Mouse (Mus musculus) lung, adult 18-20 months (tissue): ENCODE results near the gene Hoxd4.

ENCODE experiments used
- DNase-seq, 2 experiments: peaks; one replicate each; pipeline ENCODE4 v3.0.0; 2022; ENCODE audit warnings: mixed read lengths in 2 of 2

Gene Hoxd4

DNA sequence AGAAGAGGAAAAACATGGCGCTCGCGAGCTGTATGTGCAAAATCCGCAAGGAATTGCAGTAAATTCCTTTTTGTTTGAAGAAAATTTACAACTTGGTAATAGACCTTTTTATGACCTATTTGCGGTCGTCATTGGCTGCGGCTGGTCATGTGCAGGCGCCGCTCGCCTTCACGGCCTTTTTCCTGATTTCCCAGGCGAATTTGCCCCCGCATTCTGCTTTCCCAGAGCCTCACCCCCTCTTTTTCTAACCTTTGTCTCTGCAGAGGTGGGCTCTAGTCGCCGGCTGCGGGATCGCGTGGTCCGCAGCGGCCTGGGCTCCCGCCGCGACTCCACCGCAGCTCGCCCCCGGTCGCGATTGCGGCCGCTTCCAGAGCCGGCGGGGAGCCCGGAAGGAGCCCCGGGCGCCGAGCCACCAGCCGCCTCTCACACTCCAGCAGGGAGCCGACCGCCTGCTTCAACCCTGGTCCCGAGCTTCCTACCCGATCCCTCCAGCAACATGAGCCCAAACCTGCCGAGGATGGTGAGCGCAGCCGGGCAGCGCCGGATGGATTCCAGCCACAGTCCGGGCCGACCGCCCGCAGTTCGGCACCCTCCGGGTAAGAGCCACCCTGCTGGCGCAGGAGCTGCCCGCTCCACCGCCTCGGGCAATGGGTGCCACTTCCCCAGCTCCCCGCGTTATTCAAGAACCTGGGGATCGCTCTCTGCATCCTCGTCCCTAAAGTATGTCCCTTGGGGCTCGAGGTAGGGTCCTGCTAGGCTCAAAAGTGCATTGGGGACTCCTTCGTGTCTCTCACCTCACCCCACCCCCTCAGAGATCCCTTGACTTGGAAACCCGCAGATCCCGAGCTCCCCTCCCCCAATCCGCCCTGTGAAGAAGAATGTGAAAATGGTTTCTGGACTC lies at the start of gene Hoxd4, which contains the start of gene Hoxd3:
Hoxd4 (plus strand) TSS at position 209 of the 901 bp plus-strand sequence.
Hoxd3 (plus strand) TSS at position 207 of the 901 bp plus-strand sequence.
- DNase-seq, result no peak

DNA sequence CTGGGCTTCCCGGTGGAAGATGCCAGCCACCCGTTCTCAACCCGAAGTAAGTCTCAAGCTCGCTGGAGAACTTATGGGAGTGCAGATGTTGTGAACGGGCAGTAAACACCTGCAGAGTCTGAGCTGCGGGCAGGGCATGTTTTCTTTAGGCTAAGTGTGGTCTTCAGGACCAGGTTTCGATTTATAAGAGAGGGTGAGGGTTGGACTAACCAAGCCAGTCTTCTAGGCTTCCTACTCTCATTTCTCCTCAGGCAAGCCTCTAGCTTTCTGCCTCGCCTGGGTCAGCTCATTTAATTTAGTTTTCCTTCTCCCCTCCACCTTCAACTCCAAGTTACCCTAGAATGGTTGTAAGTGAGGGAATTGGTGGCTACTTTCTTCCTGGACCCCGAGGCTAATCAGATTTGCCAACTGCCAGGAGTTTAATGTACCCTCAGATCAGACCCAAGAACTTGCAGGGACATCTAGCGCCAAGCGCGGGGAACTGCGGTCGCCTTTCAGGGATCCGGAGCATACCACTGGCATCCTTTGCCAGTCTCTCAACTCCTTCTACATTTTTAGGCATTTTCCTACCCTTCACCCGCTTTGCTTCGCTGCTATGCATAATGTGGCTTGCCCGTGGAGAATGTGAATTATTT lies 48.3 kb upstream of the Hoxd4 start:
- DNase-seq, result peak in 1 of 2 experiments; percentile 34

DNA sequence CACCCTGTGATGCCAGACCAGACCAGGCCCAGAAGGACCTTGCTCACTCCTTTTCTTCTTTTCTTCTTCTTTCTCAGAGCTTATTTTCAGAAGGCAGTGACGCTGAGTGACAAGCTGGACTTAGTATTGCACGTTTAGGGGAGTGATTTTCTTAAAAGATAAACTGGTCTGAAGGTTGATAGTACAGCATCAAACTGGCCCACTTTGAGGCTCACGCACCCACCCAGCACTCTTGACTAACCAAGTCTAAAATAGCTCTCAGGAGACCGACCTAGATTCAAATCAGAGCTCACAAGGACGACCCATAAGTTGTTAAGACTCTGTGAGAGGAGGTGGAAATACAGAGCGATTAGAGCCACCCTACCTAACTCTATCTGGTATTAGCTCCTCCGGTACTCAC lies 45.3 kb upstream of the Hoxd4 start:
- DNase-seq, result no peak

DNA sequence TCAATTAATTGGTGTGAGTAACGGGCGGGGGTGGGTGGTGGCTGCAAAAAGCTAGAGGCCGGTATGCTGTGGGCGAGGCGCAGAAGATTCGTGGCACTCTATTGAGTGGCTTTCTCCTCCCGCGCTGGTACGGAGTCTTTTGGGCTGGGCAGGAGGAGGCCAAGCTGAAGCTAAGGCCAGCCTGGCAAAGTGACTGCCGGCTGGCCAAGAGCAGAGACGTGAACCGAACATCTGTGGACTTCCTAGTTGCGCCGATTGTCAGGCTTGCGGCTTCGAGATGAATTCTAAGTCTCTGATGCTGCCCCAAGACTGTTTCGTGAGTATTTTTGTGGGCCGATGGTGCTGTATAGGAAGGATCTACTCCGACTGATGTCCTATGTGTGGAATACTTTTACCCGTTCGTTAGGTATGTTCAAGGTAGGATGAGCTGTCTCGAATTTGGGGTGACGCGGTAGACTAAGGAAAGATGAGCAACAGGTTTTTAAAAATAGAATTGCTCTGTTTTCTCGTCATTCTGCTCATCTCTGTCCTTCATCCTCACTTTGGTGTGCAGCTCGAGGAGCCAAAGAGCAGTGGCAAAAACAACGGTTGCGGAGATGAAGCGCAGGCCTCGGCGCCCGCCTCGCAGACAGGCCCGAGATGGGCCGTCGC lies 44.4 kb upstream of the Hoxd4 start:
- DNase-seq, result no peak

DNA sequence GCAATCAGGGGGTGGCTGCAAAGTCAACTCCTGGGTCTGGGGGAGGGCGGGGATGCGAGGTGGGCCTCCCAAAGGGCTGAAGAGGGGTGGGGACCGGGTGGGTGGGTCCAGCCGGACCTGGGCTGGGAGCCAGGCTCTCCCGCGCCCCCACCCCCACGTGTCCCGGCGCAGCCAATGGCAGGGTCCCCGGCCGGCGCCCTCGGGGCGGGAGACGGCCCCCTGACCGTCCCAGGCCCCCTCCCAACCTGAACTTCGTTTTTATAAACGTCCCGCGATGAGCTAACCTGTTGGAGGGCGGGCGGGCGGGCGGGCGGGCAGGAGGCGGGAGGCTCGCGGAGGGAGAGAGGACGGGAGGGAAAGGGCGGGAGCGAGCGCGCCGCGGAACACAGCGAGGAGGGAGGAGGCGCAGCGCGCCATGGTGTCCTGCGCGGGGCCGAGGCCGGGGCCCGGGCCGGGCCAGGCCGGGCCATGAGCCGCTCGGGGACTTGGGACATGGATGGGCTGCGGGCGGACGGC lies 43.8 kb upstream of the Hoxd4 start, which contains the start of gene Hoxd13:
Hoxd13 (plus strand) TSS at position 469 of the 516 bp plus-strand sequence.
- no peak for DNase-seq

DNA sequence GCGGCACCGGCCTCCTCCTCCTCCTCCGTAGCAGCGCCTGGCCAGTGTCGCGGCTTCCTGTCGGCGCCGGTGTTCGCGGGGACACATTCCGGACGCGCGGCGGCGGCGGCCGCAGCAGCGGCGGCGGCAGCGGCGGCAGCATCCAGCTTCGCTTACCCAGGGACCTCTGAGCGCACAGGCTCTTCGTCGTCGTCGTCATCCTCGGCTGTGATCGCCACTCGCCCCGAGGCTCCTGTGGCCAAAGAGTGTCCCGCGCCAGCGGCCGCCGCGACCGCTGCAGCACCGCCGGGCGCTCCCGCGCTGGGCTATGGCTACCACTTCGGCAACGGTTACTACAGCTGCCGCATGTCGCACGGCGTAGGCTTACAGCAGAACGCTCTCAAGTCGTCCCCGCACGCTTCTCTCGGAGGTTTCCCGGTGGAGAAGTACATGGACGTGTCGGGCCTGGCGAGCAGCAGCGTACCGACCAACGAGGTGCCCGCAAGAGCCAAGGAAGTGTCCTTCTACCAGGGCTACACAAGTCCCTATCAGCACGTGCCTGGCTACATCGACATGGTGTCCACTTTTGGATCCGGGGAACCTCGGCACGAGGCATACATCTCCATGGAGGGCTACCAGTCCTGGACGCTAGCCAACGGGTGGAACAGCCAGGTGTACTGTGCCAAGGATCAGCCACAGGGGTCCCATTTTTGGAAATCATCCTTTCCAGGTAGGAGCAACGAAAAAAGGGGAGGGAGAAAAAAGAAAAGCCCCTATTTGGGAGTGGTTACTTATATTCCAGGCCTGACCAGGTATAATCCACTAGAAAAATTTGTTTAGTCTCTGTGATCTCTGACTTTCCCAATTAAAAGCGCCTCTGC lies 43.1 kb upstream of the Hoxd4 start:
- no peak for DNase-seq

DNA sequence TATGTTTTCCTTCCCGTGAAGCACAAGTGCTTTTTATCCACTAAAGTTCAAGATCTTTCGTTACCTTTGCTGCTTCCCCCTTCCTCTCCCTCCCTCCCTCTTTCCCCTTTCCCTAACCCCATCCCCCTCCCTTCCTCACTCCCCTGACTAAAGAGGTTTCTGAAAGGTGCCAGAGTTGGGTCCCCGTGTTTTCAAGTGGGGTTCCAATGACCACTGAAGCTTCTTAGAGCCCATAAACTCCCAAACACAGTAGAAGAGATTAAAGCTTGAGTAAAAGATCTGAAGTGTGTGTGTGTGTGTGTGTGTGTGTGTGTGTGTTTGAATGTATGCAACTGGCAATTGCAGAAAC lies 42.5 kb upstream of the Hoxd4 start:
- no peak for DNase-seq

DNA sequence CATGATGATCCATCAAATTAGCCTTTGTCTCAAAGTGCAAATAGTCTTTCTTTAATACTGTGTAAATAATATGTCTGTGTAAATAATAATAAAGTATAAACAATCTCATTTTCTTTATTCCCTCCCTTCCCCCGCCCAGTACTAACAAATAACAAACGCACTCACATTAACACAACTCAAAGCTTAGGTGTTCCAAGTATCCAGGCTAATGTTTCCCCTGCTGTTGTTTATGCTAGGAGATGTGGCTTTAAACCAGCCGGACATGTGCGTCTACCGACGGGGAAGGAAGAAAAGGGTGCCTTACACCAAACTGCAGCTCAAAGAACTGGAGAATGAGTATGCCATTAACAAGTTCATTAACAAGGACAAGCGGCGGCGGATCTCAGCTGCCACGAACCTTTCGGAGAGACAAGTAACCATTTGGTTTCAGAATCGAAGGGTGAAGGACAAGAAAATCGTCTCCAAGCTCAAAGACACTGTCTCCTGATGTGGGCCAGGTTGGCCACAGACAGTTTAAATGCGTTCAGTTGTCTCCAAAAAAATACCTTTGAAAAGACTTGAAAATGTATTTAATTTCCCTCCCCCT lies 42.0 kb upstream of the Hoxd4 start:
- DNase-seq, result no peak

DNA sequence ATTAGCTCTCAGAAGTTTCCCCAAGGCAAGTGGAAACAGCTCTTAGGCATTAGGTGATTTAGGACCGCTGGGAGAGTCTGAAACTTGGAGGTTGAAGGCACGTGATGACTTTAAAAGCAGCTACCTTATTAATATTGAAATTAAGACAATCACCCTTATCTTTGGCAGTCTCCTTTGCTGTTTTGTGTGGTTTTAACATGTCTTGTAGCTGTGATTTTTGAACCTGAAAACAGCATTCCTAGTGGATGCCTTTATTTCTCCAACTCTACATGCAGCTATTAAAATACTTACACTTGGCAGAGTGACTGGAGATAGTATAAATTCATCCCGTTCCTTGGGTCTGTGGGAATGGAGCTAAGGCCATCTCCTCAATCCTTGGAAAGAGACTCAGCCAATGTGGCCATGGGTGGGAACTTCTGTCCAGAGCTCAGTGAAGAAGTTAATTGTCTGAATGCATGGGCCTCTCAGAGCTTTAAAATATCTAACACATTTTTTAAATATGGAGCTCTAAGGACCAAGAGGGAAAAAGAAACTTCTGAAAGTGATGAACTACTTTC lies 41.0 kb upstream of the Hoxd4 start:
- DNase-seq, result no peak

DNA sequence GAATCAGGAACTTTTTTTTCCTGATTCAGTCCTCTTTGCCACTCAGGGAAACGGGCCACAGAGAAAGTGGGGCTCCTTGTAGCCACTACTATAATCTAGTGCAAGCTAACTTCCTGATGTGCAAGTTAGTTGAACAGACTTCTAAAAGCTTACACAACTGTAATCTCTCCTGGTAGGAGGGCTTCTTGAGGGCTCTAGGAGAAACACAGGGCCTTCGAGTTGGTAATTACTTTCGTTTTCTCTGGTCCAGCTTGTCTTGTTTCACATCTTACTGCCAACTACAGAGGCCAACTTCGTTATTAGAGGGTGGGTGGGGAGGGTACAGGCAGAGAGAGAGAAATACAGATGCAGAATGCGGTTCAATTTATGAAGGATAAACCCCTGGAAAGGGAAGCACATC lies 39.9 kb upstream of the Hoxd4 start:
- DNase-seq, result no peak

DNA sequence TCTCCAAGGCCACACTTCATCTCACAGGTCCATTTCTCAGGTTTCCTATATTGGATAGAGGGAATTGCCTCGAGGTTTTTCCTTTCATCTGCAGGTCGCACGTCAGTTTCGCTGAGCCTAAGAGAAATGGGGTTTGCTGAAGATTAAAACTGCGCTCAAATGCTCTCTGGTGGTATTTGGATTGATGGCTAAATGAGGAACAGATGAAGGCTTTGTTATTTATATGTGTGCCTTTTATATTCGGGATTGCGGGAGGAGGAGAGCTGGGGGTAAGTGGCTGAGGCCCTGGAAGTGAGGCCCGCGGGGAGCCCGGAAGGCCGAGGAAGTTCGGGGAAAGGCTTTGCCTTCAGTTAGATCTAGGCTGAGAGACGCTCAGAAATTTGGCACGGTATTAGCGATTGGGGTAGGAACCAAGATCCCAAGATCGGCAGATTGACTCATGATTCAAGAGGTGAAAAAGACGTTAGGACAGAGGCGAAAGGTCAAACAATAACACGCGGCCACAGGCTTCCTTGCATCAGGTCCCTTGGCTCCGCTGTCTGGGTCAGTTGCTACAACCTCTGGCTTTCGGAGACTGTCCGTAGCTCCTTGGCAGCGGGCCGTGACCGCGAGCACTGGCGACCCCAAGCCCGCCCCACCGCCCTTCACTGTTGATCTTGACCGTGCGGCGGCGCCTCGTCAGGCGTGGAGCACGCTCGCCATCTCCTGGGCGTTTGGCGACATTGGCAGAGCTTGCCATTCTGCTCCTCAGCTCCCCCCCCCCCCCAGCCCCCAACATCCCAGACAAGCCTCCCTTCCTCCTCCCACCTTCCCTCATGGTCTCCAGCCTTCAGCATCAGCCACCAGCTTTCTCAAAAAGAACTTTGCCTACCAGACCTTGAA lies 39.0 kb upstream of the Hoxd4 start:
- DNase-seq, result peak in 1 of 2 experiments; percentile 30

DNA sequence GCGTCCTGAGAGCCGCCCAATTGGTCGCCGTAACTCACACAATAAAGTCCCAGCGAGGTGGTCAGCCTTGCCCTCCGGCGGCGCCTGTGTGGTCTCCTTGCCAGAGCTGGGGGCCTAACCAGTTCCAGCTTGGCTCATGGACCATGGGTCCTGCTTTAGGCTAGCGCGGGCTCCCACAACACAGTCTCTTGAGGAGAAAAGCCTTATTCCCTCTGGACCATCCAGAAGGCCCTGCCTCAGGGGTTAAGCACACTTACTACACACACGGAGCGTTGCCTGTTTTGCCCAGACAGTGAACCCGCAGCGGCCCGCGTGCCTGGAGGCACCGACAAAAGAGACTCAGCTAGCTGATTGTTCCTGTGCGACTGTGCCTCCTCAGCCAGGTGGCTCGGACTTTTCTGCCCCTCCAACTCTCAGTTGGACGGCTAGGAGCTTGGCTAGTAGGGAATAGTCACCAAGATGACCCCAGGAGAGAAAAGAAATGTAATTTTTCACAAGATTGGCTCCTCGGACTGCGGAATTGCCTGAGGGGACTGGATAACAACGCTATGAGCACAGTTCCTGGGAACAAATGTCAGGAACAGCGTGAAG lies 37.8 kb upstream of the Hoxd4 start:
- DNase-seq, result no peak

DNA sequence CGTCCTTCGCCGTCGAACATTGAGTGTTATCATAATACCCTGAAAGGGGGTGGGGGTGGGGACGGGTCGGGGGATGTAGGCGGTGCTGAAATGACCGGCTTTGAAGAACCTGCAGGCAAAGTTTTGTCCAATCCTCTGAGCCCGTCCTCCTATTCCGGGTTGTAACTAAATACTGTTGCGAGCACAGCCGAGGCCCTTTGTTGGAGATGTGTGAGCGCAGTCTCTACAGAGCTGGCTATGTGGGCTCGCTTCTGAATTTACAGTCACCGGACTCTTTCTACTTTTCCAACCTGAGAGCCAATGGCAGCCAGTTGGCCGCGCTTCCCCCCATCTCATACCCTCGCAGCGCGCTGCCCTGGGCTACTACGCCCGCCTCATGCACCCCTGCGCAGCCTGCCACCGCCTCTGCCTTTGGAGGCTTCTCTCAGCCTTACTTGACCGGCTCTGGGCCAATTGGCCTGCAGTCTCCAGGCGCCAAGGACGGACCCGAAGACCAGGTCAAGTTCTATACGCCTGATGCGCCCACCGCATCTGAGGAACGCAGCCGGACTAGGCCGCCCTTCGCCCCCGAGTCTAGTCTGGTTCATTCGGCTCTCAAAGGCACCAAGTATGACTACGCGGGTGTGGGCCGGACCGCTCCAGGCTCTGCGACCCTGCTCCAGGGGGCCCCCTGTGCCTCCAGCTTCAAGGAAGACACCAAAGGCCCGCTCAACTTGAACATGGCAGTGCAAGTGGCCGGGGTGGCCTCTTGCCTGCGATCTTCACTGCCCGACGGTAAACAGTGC lies 36.7 kb upstream of the Hoxd4 start, which contains the start of gene Hoxd12:
Hoxd12 (plus strand) TSS at position 133 of the 785 bp plus-strand sequence.
- DNase-seq, result no peak

DNA sequence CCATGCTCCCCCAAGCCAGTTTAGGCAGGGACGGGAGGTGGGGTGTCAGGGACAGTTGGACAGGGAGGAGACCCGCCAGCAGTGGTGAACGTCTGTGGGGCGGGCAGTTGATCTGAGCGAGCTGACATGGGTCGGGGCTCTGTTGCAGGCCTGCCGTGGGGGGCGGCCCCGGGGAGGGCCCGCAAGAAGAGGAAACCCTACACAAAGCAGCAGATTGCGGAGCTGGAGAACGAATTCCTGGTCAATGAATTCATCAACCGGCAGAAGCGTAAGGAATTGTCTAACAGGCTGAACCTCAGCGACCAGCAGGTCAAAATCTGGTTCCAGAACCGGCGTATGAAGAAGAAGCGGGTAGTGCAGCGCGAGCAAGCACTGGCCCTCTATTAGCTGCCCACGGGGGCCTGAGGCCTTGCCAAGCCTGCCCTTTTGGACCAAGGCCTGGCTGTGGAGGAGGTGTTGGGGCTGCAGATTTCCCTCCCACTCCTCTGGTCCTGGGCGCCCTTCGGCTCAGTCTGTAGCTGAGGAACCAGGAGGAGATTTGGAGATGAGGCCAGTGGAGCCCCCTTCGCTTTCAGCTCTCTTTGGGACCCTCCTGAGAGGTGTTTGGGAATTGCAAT lies 36.0 kb upstream of the Hoxd4 start:
- no peak for DNase-seq

DNA sequence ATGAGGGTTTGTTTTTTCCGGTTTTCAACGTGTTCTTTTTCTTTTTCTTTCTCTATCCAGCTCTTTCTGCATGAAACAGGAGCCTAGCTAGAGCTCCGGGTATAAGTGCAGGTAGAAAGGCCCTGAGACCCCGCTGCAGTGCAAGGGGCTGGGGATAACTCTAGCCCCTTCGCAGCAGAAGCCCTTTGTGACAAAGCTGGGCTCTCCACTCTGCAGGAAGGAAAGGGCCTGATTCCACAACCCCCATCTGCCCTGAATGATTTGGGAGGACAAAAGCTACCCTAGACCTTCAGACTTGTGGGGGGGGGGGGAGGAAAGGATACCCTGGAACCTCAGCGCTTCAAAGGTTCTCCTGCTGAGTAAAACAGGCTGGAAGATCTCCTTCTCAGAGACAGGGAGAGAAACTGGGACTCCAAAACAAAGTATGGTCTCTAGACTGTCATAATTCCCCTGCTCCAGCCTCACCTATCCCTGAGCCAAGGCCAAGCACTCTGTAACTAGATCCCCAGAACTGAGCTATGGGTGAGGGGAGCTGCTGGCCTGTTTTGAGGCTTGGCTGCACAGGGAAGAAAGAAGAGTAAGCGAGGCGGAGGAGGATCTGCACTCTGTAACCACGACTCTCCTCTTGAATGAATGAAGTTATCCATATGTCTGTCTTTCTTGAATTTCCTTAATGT lies 35.2 kb upstream of the Hoxd4 start:
- no peak for DNase-seq

DNA sequence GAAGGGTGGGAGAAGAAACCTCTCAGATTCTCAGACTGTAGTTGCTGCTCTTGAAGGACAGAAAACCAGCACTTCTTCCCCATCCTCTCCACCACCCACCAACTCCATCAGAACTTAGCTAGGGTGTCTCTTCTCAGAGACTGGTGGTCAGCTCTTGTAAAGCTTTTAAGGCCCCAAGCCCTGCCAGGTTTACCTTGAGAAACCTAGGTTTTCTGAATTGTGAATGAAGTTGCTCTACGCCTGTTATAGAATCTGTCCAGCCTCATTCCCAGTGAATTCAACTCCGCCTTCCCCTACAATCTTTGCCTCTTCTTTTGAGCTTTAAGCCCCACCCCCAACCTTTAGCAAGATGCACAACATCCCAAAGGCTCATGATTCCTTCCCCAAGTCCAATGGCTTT lies 34.6 kb upstream of the Hoxd4 start:
- no peak for DNase-seq

DNA sequence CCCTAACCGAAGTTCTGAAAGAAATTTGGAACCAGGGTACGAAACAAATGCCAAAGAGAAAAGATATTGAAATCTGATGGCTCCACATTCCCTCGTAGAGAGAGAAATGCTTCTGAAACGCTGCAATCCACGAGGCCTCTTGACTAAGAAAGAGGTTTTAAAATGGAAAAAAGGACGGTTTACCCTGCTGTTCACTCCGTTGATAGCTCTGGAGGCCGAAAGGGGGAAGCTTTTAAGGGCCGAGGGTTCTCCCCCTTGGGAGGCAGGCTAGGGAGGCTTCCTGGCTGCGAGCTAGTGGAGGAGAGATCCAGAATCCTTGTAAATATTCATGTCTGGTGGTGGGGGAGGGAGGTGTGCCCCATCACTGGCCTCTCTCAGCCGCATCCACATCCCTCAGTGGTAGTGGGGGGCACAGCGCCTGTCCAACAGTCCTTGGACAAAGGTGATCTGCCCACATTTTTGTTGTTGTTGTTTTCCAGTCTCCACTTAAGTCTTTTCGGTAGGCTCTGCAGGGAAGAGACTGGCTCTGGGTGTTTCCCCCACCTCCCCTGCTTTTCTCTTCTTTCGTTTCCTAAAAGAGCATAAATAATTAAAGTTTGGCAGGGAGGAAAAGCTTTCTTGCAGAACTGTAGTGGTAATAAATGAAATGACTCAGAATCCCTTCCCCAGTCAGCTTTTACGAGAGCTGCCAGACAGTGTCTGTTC lies 32.7 kb upstream of the Hoxd4 start, which contains the start of gene Hoxd11:
Hoxd11 (plus strand) TSS at position 667 of the 705 bp plus-strand sequence.
- DNase-seq, result no peak
